Mouse (Mus musculus): ENCODE data around the gene Stap2. TPM values are rescaled to one million over a fixed set of nuclear protein-coding genes. Genes with fewer than 3 reads are reported as not detected.

Gene Stap2
- total RNA-seq, 2 experiments from 2014 or later, result 2.6 to 3.1 TPM

GRCm38 (mm10) chr17:56010255-56010654 is 4.9 kb upstream of the Stap2 start:
- no peak for TF ChIP-seq CTCF (IDR thresholded peaks at IDR 0.05)
- peak overlapping the region; percentile 91 for H3K27ac ChIP-seq
- peak; percentile 31 for DNase-seq
- intact Hi-C loops (cut with DNase I), result loop anchor here (1.0 kb wide), 2 partner anchors 34 to 53 kb away; no protein-coding TSS in a partner anchor
- peak overlapping the region; percentile 92 for H3K4me3 ChIP-seq

- no peak for DNase-seq
- Histone ChIP-seq H3K4me3 (peak overlapping the region; percentile 92), H3K27ac (peak overlapping the region; percentile 91)
- intact Hi-C loops (cut with DNase I), result loop anchor here (1.0 kb wide), 2 partner anchors 34 to 53 kb away; no protein-coding TSS in a partner anchor
- no peak for TF ChIP-seq CTCF (IDR thresholded peaks at IDR 0.05)
Observed at GRCm38 (mm10) chr17:56009962-56010240, 4.5 kb upstream of the Stap2 start.

GRCm38 (mm10) chr17:56009088-56009961 is 3.9 kb upstream of the Stap2 start:
- Histone ChIP-seq H3K27ac (peak overlapping the region; percentile 91), H3K4me3 (peak overlapping the region; percentile 92)
- intact Hi-C loops (cut with DNase I), result no loop called here
- DNase-seq, result peak; percentile 95
- peak; percentile 67 for TF ChIP-seq CTCF (IDR thresholded peaks at IDR 0.05)

GRCm38 (mm10) chr17:56008356-56009087 is 3.1 kb upstream of the Stap2 start:
- Histone ChIP-seq H3K4me3 (peak overlapping the region; percentile 92), H3K27ac (peak overlapping the region; percentile 91)
- intact Hi-C loops (cut with DNase I), result no loop called here
- DNase-seq, result peak; percentile 94
- TF ChIP-seq CTCF (IDR thresholded peaks at IDR 0.05), result no peak

- peak overlapping the region; percentile 92 for H3K4me3 ChIP-seq
- DNase-seq, result no peak
- intact Hi-C loops (cut with DNase I), result no loop called here
- TF ChIP-seq CTCF (IDR thresholded peaks at IDR 0.05), result no peak
- peak overlapping the region; percentile 91 for H3K27ac ChIP-seq
Observed at GRCm38 (mm10) chr17:56007444-56008355, 2.3 kb upstream of the Stap2 start.

- TF ChIP-seq CTCF (IDR thresholded peaks at IDR 0.05), result no peak
- peak overlapping the region; percentile 30 for H3K4me3 ChIP-seq
- intact Hi-C loops (cut with DNase I), result no loop called here
- H3K27ac ChIP-seq, result peak overlapping the region; percentile 91
- peak; percentile 30 for DNase-seq
Observed at GRCm38 (mm10) chr17:56006956-56007355, 1.6 kb upstream of the Stap2 start.

GRCm38 (mm10) chr17:56003000-56003399 is 2.4 kb downstream of the Stap2 start:
- TF ChIP-seq CTCF (IDR thresholded peaks at IDR 0.05), result no peak
- no peak overlapping the region for H3K27ac ChIP-seq
- intact Hi-C loops (cut with DNase I), result no loop called here

GRCm38 (mm10) chr17:55999794-56000499 is 5.4 kb downstream of the Stap2 start:
- H3K4me3 ChIP-seq, result no peak overlapping the region
- TF ChIP-seq CTCF (IDR thresholded peaks at IDR 0.05), result no peak
- DNase-seq, result peak; percentile 22
- H3K27ac ChIP-seq, result no peak overlapping the region
- intact Hi-C loops (cut with DNase I), result no loop called here

More at GRCm38 (mm10) chr17:56003000-56003399, 2.4 kb downstream of the Stap2 start:
- no peak overlapping the region for H3K4me3 ChIP-seq
- DNase-seq, result no peak

- intact Hi-C loops (cut with DNase I), result no loop called here
- TF ChIP-seq CTCF (IDR thresholded peaks at IDR 0.05), result no peak
- DNase-seq, result peak; percentile 71
- Histone ChIP-seq H3K27ac (no peak overlapping the region), H3K4me3 (no peak overlapping the region)
Observed at GRCm38 (mm10) chr17:55996007-55996406, 9.4 kb downstream of the Stap2 start.

- intact Hi-C loops (cut with DNase I), result no loop called here
- TF ChIP-seq CTCF (IDR thresholded peaks at IDR 0.05), result no peak
- no peak for DNase-seq
- H3K4me3 ChIP-seq, result no peak overlapping the region
- H3K27ac ChIP-seq, result no peak overlapping the region
Observed at GRCm38 (mm10) chr17:55990278-55990898, 15.0 kb downstream of the Stap2 start.

Measured in gastrocnemius, adult 2 months (tissue).